Mouse (Mus musculus) cerebellum, adult 18-20 months (tissue): ENCODE results near the gene Grik1.

Experiments
- DNase-seq, 2 experiments: peaks; one replicate each; pipeline ENCODE4 v3.0.0; 2021

The Grik1 gene

DNA sequence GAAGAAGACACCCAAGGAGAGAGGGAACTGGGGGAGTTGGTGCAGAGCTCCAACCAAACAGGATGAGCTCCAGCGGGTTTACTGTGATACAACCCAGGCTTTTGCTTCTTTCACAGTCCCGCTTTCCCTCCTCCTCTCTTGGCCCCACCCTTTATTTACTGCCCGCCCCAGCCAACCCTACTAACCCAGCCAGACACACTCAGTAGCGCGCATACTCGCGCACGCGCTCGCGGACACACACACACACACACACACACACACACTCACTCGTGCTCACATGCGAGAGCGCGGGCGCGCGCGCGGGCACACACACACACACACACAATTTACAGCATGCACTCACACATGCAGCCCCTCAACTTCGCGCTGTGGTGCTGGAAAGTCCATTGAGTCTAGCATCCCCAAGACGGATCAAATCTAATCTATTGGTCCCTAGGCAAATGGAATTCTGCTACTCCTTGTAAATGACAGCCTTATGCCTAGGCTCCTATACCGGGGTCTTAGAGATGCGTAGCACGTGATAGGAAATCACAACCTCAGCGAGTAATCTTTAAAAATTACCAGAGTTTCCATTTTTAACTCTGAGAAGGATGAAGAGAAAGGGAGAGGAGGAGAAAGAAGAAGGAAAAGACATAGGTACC, at the start of gene Grik1:
Grik1 (minus strand) TSS at position 134 of the 641 bp plus-strand sequence.
- DNase-seq = peak in 1 of 2 experiments; percentile 8

DNA sequence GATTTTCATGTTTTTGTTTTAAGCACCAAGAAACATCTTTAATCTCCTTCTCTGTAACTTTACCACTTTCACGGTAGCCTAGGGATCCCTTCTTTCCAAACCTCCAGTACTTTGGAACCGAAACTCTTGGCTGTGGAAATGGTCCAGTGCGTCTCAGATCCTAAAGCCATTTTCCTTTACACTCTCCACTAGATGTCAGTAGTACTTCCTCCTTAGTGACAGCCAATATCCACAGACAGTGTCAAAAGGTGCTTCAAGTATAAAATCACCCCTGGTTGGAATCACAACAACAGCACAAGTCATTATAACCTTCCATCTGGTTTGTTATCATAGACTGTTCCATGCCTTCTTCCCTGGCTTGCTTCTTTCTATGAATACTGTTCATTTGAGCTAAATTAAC, 4.1 kb upstream of the Grik1 start:
- DNase-seq = no peak

DNA sequence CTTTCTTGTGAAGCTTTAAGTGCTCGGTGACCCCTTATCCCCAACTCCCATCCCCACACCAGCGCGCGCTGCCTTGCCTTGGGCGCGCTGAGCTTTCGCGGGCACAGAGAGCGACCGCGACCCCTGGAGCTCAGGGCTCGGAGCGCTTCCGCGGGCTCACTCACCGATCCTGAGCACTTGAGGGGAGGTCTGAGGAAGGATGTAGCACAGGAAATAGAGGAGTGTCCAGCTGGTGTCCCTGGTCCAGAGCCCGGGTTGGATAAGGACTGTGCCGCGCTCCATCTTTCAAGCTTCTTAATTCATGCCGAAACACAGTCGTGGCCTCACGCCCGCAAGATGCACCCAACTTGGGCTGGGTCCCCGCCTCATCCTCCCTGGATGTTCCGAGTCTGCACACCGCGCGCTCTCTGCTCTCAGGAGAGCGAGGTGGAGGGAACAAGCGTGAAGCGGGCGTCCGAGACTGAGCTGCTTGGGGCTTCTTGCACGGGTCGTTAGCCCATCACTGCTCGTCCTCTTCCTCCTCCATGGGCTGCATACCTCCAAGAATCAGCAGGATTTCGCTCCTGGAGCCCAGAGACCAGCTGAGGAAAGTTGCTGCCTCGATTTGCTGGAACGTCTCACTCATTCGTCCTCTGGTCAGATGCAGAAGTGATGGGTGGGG, 514 bp downstream of the Grik1 start:
- DNase-seq = no peak

DNA sequence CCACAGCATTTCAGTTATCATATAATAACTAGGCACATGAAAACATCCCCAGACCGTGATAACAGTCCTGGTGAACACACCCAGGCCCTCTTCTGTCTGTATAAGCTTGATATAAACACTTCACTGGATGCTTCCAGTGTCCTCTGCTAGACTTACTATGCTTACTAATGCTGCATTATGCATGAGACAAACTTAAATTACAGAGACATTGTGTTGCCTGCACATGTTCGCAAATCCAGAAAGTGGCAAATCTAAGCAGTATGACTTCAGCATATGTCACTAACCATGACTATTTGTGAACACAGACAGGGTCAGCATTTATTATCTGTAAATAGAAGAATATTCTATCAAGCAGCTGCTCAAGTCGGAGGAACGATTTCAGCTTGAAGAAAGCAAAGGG, 31.7 kb downstream of the Grik1 start:
- no peak for DNase-seq

DNA sequence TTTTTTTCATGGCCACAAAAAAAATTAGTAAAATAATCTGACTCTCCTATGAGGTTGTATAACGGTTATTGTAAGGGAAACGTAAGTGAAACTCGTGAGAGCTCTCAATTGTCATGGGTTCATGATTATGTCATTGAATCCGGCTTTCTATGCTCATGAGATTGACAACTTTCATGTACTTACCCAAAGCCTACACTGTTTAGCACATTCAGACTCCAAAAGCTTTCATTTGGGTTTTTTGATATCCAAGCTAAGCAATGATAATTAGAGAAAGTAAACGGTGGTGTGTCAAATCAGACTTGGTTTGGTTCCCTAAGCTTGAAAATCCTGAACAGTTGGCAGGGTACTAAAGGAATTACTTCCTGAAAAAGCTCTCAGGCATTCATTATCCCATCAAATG, 33.0 kb downstream of the Grik1 start:
- no peak for DNase-seq

DNA sequence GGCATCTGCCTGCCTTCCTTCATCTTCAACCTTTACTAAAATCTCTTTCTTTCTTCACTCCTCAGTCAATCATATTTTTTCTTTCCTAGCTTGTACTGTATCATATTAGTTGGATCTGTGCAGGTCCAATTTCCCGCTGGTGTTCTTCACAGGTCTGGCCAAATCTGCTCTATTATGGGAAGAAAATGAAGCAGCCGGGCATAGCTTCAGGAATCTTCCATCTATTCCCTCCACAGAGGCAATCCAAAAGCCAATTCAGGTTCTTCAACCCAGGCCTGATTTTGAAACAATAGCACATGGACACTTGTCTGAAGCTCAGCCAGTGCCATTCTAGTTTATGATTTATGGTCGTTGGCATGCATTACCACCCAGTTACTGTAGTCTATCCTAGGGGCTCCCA, 34.0 kb downstream of the Grik1 start:
- no peak for DNase-seq

DNA sequence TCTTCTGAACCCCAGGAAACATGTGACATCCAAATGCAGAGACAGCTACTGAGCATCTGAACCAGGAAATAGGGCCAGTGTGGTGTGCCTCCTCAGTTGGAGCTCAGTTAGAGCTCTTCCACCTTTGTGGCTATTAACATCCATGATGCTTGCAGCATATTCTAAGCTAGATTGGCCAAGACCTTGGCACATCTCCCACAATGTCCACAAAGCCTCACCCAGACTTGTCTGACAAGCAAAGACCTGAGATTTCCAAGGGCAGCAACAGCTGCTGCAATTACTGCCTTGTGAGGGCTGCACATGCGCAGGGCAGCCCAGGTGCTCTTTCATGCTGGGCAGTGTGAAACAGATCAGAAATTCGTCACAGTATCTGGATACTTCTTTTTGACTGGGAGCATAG, 37.4 kb downstream of the Grik1 start:
- no peak for DNase-seq

DNA sequence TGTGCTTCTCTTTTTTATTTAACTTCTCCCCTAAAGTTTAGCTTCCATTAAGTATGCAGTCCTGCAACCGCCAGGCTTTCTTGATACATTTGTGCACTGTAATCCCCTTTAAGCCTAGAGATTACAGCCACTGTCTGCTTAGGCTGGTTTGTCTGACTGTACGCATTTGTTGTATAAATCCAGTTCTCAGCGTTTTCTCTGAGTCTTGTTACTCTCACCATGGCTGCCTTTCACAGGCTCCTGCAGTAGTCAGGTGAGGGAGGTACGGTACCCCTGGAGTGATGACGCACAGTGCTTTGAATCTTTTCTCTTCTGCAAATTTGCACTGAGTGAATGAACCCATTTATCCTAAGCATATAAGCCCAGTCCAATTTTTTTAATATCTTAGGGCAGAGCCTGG, 39.0 kb downstream of the Grik1 start:
- no peak for DNase-seq

DNA sequence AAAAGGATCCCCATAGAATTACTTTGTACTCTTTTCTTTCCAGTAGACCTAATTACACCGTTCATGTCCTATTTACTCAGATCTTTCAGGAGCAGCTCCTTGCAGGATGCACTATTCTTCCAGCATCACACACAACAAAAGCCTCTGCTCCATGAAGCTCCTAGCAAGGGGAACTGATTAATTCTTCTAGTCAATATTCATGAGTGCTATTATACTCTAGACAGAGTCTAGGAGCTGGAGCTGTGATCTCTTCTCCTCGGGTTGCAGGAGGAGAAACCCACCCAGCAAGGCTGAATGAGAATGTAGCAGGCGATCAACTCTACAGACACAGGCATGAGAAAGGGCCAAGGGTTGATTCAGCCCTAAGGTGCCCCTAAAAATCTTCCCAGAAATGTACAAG, 40.2 kb downstream of the Grik1 start:
- no peak for DNase-seq

DNA sequence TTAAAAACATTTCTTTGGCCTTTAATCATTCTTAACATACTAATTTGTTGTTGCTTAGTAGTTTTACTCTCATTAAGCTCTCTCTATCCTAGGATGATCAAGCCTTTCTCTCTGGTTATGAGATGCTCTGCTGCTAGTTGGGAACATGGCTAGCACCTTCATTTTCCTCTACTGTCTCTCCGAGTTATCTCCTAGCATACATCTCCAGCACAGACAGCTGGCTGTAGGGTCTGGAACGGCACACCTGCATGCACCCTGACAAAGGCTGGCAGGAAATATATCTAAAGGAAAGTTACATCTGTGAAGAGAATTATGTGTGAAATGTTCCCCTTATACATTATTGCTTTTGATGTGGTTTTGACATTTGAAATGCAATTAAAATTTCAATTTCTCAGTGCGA, 42.5 kb downstream of the Grik1 start:
- no peak for DNase-seq

DNA sequence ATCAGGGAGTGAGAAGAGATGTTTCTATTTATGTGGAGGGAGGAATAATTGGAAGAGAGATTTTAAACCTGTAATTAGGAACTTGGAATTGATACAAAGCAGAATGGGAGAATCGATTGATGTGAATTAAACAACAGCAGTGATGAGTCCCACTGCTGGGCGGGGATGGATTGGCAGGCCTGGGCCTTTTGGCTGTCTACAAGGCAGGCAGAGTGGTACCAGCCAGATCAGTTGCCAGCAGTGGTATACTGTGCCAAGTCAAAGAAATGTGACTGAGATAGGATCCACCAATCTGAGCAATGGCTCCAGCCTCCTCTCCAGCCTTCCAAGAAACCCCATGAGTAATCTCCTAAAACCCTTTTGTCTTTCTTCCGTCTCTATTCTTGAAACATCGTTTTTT, 45.4 kb downstream of the Grik1 start:
- DNase-seq = no peak

DNA sequence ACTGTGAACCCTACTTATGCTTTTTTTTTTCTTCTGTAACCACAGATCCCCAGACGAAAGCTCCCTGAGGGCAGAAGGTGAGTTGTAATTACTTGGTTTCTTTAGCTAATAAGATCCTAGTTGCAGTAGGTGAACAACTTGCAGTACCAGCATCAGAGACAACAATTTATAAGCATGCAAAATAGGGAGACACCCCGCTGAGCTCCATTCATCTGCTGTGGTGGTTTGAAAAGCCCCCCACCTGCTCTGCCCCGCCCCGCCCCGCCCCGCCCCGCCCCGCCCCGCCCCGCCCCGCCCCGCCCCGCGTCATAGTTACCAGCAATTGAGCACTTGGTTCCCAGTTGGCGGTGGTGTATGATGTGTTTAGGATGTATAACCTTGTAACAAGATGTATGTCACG, 64.4 kb downstream of the Grik1 start:
- DNase-seq = no peak

DNA sequence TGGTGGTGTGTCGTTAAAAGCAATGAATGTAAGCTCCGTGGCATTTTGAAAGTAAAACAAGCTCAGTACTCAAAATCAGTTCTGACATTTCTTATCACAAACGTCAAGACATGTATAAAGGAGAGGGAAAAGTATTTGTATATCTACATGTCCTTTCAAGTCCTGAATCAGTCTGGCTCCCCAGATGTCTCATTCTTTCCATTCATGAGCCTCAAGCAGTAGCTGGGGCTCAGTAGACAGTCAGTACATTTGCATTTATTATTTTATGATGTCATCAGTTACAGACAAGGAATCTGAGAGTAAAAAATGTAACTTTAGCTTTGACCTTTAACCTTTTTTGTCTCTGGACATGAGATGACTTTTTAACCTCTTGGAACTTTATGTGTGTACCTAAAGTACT, 68.1 kb downstream of the Grik1 start:
- no peak for DNase-seq

DNA sequence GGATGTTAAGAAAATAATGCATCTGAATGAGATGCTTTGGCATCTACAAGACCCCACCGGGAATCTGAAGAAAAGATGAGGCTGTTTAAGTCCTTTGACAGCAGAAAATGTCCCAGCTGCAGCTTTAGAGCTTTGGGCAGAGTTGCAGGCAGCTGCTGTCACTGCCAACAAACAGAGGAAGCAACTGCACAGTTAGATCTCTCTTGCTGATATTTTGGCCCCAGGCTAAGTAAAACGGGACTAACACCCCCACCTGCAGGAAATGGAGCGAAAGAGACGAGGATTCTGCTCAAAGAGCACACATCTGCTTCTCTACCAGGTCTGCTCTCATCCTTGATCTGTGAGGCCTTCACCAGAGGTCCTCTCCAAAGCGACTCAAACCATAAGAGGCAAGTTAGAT, 77.5 kb downstream of the Grik1 start:
- DNase-seq = no peak

DNA sequence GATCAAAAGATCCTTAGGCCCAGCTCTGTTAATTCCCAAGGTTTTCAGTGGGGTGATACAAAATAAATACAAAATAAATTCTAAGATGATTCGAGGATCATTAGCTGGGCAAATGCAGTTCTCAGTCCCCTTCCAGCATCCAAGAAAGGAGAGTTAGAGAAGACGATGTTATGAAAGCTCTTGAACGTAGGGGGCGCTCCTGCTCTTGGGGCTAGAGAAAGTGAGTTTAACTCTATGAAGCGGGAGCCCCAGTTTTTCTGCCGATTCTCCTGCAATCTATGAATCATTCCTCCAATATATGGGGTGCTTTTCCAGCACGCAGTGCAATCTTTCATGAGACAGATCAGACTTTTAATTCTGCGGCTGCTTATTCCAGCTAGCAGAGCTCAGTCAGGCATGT, 78.2 kb downstream of the Grik1 start:
- DNase-seq = no peak

DNA sequence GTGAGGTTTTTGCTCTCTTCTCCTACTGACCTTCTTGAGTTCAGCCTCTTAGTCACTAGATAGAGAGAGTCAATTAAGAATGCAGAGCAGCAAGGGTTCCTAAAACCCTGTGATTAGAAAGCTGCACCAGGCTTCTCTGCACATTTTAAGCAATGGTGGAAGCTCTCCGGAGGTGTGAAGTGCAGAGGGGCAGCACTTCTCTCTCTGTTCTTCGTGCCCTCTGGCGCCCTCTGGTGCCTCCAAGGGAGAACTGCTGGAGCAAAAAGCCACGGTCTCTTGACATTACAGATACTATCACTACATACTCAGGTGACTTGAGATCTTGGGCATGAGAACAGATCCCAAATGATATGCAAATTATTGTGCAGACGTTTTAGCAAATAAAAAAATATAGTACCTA, 85.7 kb downstream of the Grik1 start:
- DNase-seq = peak; percentile 44 to 56

DNA sequence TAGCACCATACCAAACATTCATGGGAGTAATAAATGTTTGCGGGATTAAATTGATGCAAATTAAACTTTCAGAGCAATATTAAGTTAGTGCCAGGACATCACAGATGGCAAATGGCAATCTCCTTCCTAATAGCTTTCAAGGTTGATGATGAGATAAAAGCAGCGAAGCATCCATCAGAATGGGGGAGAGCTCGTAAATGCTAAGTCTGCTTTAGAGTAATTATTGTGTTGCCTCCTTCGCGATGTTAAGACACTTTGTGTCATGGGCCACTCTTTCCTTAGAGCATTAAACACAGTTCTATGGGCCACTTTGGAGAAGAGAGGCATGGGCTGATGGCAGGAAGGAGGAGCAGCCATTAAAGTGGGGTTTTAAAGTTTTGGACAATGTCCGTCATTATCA, 86.1 kb downstream of the Grik1 start:
- DNase-seq = no peak

DNA sequence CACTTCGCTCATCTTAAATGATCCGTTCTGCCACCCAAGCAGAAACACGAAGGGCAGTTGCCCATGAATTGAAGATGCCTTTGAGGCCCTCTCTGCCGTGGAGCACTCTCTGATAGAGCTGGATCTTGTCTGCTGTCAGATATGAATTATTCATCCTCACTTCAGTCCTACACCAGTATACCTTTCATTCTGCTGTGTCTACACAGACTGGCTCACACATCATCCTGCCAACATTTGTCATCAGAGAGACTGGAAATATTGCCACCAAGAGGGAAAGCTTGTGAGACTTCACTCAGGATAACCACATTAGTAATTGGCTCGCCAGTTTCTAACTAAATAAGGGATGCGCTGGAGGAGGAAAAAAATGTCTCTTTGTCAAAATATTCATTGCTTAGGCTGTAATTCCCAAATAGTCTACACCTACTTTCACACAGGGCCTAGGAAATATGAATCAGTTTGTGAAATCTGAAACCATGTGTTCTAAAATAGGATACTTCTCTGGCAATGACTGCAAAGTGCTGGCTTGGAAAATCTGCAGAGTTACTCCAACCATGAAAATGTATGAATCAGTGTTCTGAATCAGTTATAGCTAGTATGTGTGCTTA, 102.5 kb downstream of the Grik1 start:
- no peak for DNase-seq

DNA sequence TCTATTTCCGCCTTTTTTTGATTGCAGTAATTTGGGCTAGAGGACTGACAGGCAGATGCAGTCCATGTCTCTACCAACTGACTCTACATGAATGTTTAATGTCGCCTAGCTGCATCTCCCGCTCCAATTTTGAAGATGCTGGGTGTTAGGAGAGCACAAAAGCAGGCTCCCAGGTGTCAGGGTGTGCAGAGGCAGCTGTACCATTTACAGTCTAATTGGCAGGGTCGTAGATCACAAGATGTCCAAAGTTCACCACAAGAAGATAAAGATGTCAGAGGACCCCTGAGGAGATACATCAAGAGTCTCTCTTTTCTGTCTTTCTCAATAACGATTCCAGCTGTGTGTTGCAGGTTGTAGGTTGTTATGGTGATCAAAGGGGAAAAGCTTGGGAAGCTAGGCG, 111.3 kb downstream of the Grik1 start:
- no peak for DNase-seq

DNA sequence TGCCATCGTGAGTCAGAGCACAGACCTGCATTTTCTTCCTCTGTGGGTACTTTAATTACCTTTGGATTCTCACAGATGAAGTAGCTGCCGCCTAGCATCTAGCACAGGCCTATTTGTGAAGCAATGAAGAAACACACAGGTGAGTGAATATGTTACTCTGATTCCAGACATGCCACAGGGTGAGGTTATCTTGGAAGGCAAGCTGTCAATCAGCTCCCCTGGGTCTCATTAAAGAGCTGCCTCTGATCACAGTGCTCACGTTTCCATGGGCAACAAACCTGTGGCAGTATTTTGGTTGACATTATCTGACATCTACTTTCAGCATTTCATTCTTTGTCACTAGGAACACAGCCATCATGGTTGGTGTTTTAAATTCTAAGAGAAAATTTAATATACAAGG, 112.7 kb downstream of the Grik1 start:
- DNase-seq = no peak

DNA sequence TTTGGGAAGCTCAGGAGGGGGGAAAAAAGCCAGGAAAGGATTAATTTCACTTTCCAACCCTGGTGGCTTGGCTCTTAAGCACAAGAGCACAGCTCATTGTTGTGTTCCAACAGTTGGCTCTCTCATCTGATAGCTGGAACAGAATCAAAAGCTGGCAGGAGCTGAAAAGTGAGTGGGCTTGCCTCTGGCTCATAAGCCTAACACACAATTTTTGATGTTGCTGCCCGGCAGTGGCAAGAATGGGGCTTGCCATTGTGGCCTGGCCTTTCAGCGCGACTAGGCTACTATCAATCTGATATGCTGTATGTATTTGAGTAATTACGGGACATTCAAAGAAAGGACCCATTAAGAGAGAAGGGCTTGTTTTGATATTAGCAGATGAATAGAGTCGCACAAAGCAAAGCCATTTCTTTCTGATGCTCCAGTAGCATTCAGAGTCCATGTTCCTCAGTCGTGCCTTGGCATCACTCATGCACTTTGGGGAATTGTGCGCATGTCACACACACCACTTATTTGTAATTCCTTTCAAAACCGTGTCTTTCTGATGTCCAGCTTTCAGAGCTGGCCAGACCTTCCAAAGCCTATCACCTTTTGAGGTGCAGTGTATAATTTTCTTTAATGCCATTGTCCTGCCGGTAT, 115.9 kb downstream of the Grik1 start:
- peak in 1 of 2 experiments; percentile 2 for DNase-seq

DNA sequence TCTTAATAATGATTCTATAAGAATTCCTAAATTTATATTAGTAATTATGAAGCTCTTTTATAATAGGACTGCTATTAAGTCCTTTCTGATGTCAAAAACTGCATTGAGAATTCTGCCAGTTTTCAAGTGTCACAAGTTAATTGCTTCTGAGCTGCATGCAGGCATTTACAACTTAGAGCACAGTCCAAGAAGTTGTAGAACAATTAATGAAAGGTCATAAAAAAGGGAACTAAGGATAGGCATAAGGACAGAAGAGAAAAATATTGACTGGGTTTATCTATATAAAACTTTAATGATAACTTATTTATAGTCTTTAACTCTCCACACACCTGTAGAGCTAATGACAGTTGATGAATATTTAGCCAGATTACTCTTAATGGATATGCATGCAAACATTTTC, 123.5 kb downstream of the Grik1 start:
- no peak for DNase-seq

DNA sequence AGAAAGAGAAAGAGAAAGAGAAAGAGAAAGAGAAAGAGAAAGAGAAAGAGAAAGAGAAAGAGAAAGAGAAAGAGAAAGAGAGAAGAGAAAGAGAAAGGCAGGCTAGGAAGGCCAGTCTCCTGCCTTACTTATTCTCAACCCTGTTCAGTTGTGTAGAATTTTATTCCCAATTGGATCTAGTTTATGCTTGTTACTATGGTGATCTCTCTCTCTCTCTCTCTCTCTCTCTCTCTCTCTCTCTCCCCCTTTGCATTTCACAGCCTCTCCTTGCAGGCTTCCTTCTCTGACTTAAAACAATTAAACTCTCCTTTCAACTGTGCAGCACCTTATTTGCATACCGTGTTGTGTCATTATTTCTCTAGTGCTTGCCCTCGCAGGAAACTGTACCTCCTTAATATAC, 147.5 kb downstream of the Grik1 start:
- DNase-seq = no peak

DNA sequence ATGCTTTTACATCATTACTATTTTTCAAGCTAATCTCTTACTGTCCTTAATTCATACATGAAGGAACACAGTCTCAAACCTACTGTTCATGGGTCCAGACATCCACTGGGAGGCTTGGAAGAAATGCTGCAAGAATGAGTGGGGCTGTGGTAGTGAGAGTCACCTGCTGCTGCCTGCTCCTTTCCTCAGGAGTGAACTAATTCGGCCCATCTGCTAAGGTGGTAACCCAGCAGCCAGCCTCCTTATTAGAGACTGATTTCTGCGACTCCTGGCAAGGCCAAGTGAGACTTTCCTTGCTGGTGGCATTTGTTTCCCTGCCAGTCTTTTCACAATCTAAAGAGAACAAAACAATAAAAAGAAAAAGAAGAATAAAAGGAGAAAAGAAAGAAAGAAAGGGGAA, 147.9 kb downstream of the Grik1 start:
- DNase-seq = no peak
